Mouse (Mus musculus) stomach, embryonic 14.5 days (tissue): ENCODE data around the gene Dact3. TPM values are rescaled to one million over a fixed set of nuclear protein-coding genes. Genes with fewer than 3 reads are reported as not detected.

Experiments
- ATAC-seq: fragments of 200-750 bp; cut with Nextera tagmentation; 2 replicates; pipeline ENCODE4 v1.8.0; 2017; ENCODE audit warnings: low read depth, moderate TSS enrichment; ENCODE audit not compliant: insufficient number of reproducible peaks, insufficient read depth, low FRiP score
- H3K27ac ChIP-seq: fragments of 300-500 bp; sonication (generic); 2 replicates; pipeline ENCODE4 v1.5.1; 2014; ENCODE audit warnings: mild to moderate bottlenecking, low read length, moderate library complexity, mixed read lengths
- H3K27me3 ChIP-seq: fragments of 300-500 bp; sonication (generic); 2 replicates; pipeline ENCODE4 v1.6.1; 2014; ENCODE audit warnings: low read length, control low read depth, mixed read lengths; ENCODE audit not compliant: control insufficient read depth, insufficient read depth
- H3K36me3 ChIP-seq: fragments of 300-500 bp; sonication (generic); 2 replicates; pipeline ENCODE4 v1.6.1; 2014; ENCODE audit warnings: mild to moderate bottlenecking, control low read depth, low read length, moderate library complexity, mixed read lengths; ENCODE audit not compliant: control insufficient read depth, insufficient read depth
- H3K4me1 ChIP-seq: fragments of 300-500 bp; sonication (generic); 2 replicates; pipeline ENCODE4 v1.6.1; 2014; ENCODE audit warnings: low read length, control low read depth, mixed read lengths; ENCODE audit not compliant: control insufficient read depth, insufficient read depth
- H3K4me2 ChIP-seq: fragments of 300-500 bp; sonication (generic); replicated peaks from 2 replicates; pipeline ENCODE4 v1.6.1; 2014; ENCODE audit warnings: low read depth, low read length, control low read depth
- H3K4me3 ChIP-seq: fragments of 300-500 bp; sonication (generic); 2 replicates; pipeline ENCODE4 v1.5.1; 2014; ENCODE audit warnings: low read depth, low read length, control low read depth
- H3K9ac ChIP-seq: fragments of 300-500 bp; sonication (generic); replicated peaks from 2 replicates; pipeline ENCODE4 v1.6.1; 2014; ENCODE audit warnings: low read depth, mild to moderate bottlenecking, control low read depth, low read length, moderate library complexity, mixed read lengths
- H3K9me3 ChIP-seq: fragments of 300-500 bp; sonication (generic); 2 replicates; pipeline ENCODE4 v1.6.1; 2016; ENCODE audit warnings: low read depth, low read length, control low read depth; ENCODE audit not compliant: control insufficient read depth
- WGBS: fragments of 180-500 bp; shearing (Covaris S2); extraction: QIAGEN DNeasy Blood & Tissue Kit; methylation state at CpG from one replicate; pipeline ENCODE4 v1.1.7; 2014; 5-methylcytosine and 5-hydroxymethylcytosine counted together
- polyA plus RNA-seq: library from polyadenylated mRNA; unstranded; fragments of >200 nt; fragmentation: Nextera tagmentation; extraction: Ambion mirVana; gene quantifications from 2 replicates; pipeline ENCODE4 v1.2.1, GENCODE M21; 2014

The Dact3 gene
- polyA plus RNA-seq, 1 experiment from 2014 or later = 5.5 TPM

DNA sequence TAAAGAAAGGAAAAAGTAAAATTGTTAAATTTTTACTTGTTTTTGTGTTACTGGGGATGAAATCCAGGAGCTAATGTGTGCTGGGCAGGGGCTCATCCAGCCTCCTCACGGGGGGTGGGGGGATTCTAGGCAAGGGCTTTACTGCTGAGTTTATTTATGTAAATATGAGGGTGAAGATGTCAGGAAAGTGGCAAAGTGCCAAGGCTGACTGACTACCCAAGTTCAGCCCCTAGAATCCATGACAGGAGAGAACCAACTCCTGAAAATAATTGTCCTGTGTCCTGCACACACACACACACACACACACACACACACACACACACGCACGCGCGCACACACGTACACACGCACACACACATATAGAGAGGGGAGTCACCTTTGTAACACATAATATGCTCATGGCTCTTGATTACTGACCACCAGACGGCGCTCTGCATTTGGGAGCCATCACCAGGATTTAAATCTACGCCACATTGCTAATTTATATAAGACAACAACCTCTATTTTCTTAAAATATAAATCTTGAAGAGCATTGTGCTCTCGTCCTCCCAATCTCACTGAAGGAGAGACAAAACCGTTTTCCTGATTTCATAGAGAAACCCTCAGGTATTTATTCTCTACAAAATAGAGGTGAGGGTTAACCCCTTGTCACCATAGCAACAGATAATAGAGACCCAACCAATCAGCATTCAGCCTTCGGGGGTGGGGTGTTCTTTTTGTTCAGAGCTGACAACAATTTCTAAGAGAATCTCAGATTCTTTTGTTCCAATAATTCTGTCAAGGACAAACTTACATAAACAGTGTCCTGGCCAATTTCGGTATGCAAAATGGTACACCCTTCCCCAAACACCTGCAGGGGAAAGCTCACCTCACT is 57.8 kb downstream of the Dact3 start:
- no peak for ATAC-seq
- 0 out of 2 replicates have a peak, but pooled peaks cover 4% of the 10 kb centered on the region for H3K4me1 ChIP-seq
- 39% methylated on average over 14 of the region's 14 CpGs for WGBS

More for the DNA sequence above, 57.8 kb downstream of the Dact3 start:
- Histone ChIP-seq H3K27me3 (no peaks in the 10 kb centered on the region), H3K27ac (no peak overlapping the region), H3K9me3 (no peaks in the 10 kb centered on the region), H3K4me2 (no peak overlapping the region), H3K9ac (no peak overlapping the region), H3K36me3 (no peaks in the 10 kb centered on the region), H3K4me3 (no peak overlapping the region)

Other genes with a start within 250 kb of the Dact3 start
- gene Ceacam15, start 199.6 kb upstream of the Dact3 start, polyA plus RNA-seq = not detected in 2 replicates
- gene Ceacam9, start 153.4 kb upstream of the Dact3 start, polyA plus RNA-seq = not detected in 2 replicates
- 274 and 282 TPM in 2 replicates for gene Ap2s1, start 136.9 kb upstream of the Dact3 start, polyA plus RNA-seq
- gene Slc1a5, start 94.0 kb upstream of the Dact3 start, polyA plus RNA-seq = 36.7 and 39.0 TPM in 2 replicates
- gene Strn4, start 59.4 kb upstream of the Dact3 start, polyA plus RNA-seq = 105 and 120 TPM in 2 replicates
- gene Fkrp, start 58.6 kb upstream of the Dact3 start, polyA plus RNA-seq = 23.8 and 25.8 TPM in 2 replicates
- gene Prkd2, start 32.4 kb upstream of the Dact3 start, polyA plus RNA-seq = 14.2 and 14.6 TPM in 2 replicates
- 12.8 and 12.9 TPM in 2 replicates for gene Gng8, start 16.5 kb downstream of the Dact3 start, polyA plus RNA-seq
- gene Ptgir, start 31.2 kb downstream of the Dact3 start, polyA plus RNA-seq = 1.5 and 2.0 TPM in 2 replicates
- gene Calm3, start 48.8 kb downstream of the Dact3 start, polyA plus RNA-seq = 148 and 161 TPM in 2 replicates
- 8.6 and 8.8 TPM in 2 replicates for gene Pnmal2, start 69.4 kb downstream of the Dact3 start, polyA plus RNA-seq
- gene Pnmal1, start 84.4 kb downstream of the Dact3 start, polyA plus RNA-seq = 4.2 TPM in 2 replicates
- gene Gm42372, start 107.8 kb downstream of the Dact3 start, polyA plus RNA-seq = 0.55 and 0.59 TPM in 2 replicates
- gene Ccdc8, start 117.4 kb downstream of the Dact3 start, polyA plus RNA-seq = 18.7 and 22.3 TPM in 2 replicates
- 93.6 and 94.4 TPM in 2 replicates for gene Ppp5c, start 152.6 kb downstream of the Dact3 start, polyA plus RNA-seq
- 46.0 and 51.7 TPM in 2 replicates for gene Hif3a, start 187.1 kb downstream of the Dact3 start, polyA plus RNA-seq
- 0.10 and 0.24 TPM in 2 replicates for gene Psg16, start 198.7 kb downstream of the Dact3 start, polyA plus RNA-seq